22 mouse cellular contexts compared by ENCODE assay signal in the genomic region with DNA sequence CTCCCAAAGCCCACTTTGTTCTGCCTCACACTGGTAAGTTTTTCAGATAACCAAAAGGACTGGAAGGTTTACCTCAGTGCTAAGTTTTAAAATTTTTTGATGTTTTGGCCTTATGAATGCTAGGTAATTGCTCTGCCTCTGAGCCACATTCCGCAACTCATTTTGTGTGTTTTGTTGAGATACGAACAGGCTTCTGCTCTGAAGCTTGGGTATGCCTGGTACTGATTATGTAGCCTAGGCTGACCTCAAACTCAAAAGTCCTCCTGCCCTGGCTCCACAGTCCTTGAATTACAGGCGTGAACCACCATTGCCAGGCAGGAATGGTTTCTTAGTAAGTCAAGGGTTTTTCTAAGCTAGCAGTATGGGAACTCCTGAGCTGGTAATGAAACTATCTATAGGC.
"Had no signal": no experiment of that assay in that cellular context is flagged by ENCODE, and none has a peak within 500 bp of the region (broad histone marks: within the 10 kb centered on the region; RNA-seq: fewer than 3 reads in every experiment).

No protein-coding gene starts in this region.

- H3K4me3 ChIP-seq: heart, embryonic 13.5 days; heart, embryonic 15.5 days; hindbrain, embryonic 13.5 days; hindbrain, embryonic 15.5 days; limb, embryonic 13.5 days; limb, embryonic 15.5 days; liver, embryonic 12.5 days had no signal

- DNase-seq: gastrocnemius, postnatal 14 days; gastrocnemius, postnatal 36 days; heart, adult 18-20 months; heart, postnatal 14 days; heart, postnatal 36 days; kidney, adult 11 months; kidney, adult 8-10 months; kidney, postnatal 10 days; kidney, postnatal 25 days; layer of hippocampus, adult 9-11 months; layer of hippocampus, postnatal 36 days; left cerebral cortex, postnatal 4 days had no signal

- ATAC-seq: hindbrain, postnatal 0 days; intestine, embryonic 16.5 days; liver, embryonic 12.5 days had no signal

- H3K27me3 ChIP-seq: heart, embryonic 13.5 days; heart, embryonic 15.5 days; hindbrain, embryonic 13.5 days; hindbrain, embryonic 15.5 days; limb, embryonic 13.5 days; limb, embryonic 15.5 days; liver, embryonic 12.5 days had no signal

- H3K36me3 ChIP-seq: heart, embryonic 13.5 days; heart, embryonic 15.5 days; hindbrain, embryonic 13.5 days; hindbrain, embryonic 15.5 days; limb, embryonic 13.5 days; limb, embryonic 15.5 days; liver, embryonic 12.5 days had no signal

- H3K4me1 ChIP-seq: heart, embryonic 13.5 days; heart, embryonic 15.5 days; hindbrain, embryonic 13.5 days; hindbrain, embryonic 15.5 days; limb, embryonic 13.5 days; limb, embryonic 15.5 days; liver, embryonic 12.5 days had no signal

- H3K27ac ChIP-seq: heart, embryonic 13.5 days; heart, embryonic 15.5 days; hindbrain, embryonic 13.5 days; hindbrain, embryonic 15.5 days; hindbrain, postnatal 0 days; limb, embryonic 13.5 days; limb, embryonic 15.5 days; liver, embryonic 12.5 days; liver, embryonic 14.5 days had no signal
